Mouse (Mus musculus): Measurements from ENCODE around the gene Gm3115.
"Not testable (repeated sequence)": the region's sequence is repeated elsewhere in the genome, so short reads cannot be mapped to it uniquely, and the experiment has no call there.

DNA sequence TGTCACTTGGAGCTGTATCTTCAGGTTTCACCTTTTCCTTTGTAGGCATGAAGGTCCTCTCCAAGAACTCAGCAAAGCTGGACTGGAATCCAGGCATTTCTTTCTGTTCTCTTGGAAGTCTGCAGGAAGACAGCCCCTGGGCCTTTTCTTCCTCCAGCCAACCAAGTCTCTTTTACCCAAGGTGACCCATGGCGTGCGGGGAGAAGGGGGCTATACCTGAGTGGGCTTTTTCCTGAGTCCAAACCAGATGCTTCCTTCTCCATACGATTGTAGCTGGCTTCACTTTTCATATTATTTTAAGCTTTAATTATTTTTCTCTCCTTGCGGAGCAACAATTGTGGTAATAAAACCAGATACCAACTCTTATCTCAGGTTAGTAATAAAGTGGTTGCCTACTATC, 57.7 kb downstream of the Gm3115 start:
- TF ChIP-seq CTCF (IDR thresholded peaks at IDR 0.05; ENCODE audit: insufficient read depth, low read length); POLR2A (IDR thresholded peaks at IDR 0.05; ENCODE audit: borderline replicate concordance, extremely low read depth, low read depth, low read length): not testable (repeated sequence)
